Mouse (Mus musculus) natural killer cell, adult 2 months (primary cell): ENCODE results near the gene Sytl1.

Source experiments
- DNase-seq, 2 experiments: peaks; one replicate each; pipeline ENCODE4 v3.0.0; 2022; ENCODE audit warnings: low spot score in 2 of 2

Gene Sytl1

GRCm38 (mm10) chr4:133211751-133212561 is 51.0 kb downstream of the Sytl1 start, which contains the start of the genes Cd164l2 and Gpr3:
Gene Cd164l2, plus strand, starts transcription at chr4:133212131.
Gene Gpr3, minus strand, starts transcription at chr4:133212536.
- DNase-seq = no peak

- DNase-seq = no peak
These were observed 52.0 kb downstream of the Sytl1 start for GRCm38 (mm10) chr4:133210788-133211390.

DNA sequence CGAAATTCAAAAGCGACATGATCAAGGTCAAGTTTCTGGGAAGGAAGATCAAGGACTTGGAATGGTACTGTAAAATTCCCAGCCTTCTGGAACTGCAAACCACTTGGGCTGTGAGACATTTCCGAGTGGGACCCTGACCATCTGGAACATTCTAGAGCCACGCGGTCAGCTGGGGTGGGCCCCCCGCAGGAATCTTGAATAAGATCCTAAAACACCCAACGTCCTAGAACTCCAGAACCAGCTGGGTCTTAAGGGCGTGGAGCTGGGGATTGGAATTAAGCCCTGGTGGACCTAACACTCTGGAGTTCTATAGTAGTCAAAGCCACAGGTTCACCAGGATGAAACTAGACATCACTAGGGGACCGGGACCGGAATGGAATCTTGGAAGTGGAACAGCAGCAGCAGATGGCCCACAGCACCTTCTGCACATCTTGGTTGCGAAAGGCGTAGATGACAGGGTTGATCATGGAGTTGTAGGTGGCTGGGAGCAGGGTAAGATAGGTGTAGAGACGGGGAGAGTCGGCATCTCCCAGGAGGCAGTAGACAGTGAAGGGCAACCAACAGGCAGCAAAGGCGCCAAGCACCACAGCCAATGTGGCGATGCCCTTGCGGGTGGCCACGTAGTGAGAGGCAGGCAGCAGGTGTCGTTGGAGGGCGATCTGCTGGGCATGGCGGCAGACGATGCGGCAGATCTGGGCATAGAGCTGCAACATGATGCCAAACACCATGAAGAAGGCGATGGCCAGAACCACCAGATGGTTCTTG is 52.7 kb downstream of the Sytl1 start:
- no peak for DNase-seq

GRCm38 (mm10) chr4:133209366-133209765 is 53.5 kb downstream of the Sytl1 start:
- peak; percentile 31 to 56 for DNase-seq

- no peak for DNase-seq
These were observed 58.5 kb downstream of the Sytl1 start for GRCm38 (mm10) chr4:133204379-133204778.

DNA sequence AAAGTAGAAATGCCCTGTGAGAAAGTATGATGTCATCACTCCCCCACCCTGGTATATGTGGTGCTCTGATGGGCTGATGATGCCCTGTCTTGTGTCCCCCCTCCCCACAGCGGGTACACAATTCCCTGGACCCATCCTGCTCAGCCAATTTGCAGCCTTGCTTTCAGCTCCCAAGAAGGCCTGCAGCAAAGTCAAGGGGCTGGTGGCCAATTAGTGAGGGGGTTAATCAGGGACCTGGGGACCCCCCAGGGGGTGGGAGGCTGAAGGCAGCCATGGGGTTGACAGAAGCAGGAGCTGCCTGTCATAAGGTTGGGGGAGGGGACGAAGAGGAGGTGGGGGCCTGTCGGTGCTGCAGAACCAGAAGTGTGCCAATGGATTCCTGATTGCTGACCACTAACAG is 59.3 kb downstream of the Sytl1 start:
- DNase-seq = no peak
